Mouse (Mus musculus) urinary bladder, adult 2 months (tissue): ENCODE results near the gene Carmil2. TPM values are rescaled to one million over a fixed set of nuclear protein-coding genes. Genes with fewer than 3 reads are reported as not detected.

ENCODE experiments used
- DNase-seq: peaks from one replicate; pipeline ENCODE4 v3.0.0; 2022; ENCODE audit warnings: low spot score
- polyA plus RNA-seq: library from polyadenylated mRNA; depleted of rRNA; stranded (reverse); fragments of >200 nt; gene quantifications from 2 replicates; pipeline ENCODE4 v1.2.3, GENCODE M21; 2012

The Carmil2 gene
- polyA plus RNA-seq, 1 experiment = 0.61 TPM

- no peak for DNase-seq
Observed at GRCm38 (mm10) chr8:105695080-105695780, 9.2 kb downstream of the Carmil2 start.

GRCm38 (mm10) chr8:105697196-105697780 is 11.2 kb downstream of the Carmil2 start:
- no peak for DNase-seq

- DNase-seq = no peak
Observed at GRCm38 (mm10) chr8:105698734-105699133, 12.7 kb downstream of the Carmil2 start.

- DNase-seq = no peak
Observed at GRCm38 (mm10) chr8:105699488-105700215, 13.6 kb downstream of the Carmil2 start.

- DNase-seq = peak; percentile 46
Observed at GRCm38 (mm10) chr8:105700566-105700965, 14.5 kb downstream of the Carmil2 start.

GRCm38 (mm10) chr8:105700966-105701824 is 15.1 kb downstream of the Carmil2 start, which contains the start of the genes Acd and Pard6a:
TSS of gene Acd (minus strand) at chr8:105701102.
TSS of gene Pard6a (plus strand) at chr8:105701148.
- peak; percentile 95 for DNase-seq

GRCm38 (mm10) chr8:105702001-105702401 is 15.9 kb downstream of the Carmil2 start:
- DNase-seq = no peak

- no peak for DNase-seq
Observed at GRCm38 (mm10) chr8:105702731-105703415, 16.8 kb downstream of the Carmil2 start.

GRCm38 (mm10) chr8:105704146-105704812 is 18.2 kb downstream of the Carmil2 start:
- no peak for DNase-seq

GRCm38 (mm10) chr8:105704955-105705354 is 18.9 kb downstream of the Carmil2 start:
- DNase-seq = no peak

GRCm38 (mm10) chr8:105706426-105706825 is 20.4 kb downstream of the Carmil2 start:
- DNase-seq = no peak

GRCm38 (mm10) chr8:105707498-105708403 is 21.7 kb downstream of the Carmil2 start, which contains the start of the genes 4933405L10Rik and Enkd1:
TSS of gene 4933405L10Rik (plus strand) at chr8:105707655.
TSS of gene Enkd1 (minus strand) at chr8:105708210.
- DNase-seq = no peak

- no peak for DNase-seq
Observed at GRCm38 (mm10) chr8:105708675-105709074, 22.6 kb downstream of the Carmil2 start.

GRCm38 (mm10) chr8:105709317-105709716 is 23.2 kb downstream of the Carmil2 start:
- DNase-seq = no peak

- DNase-seq = no peak
Observed at GRCm38 (mm10) chr8:105712286-105712685, 26.2 kb downstream of the Carmil2 start.

GRCm38 (mm10) chr8:105714139-105714538 is 28.1 kb downstream of the Carmil2 start:
- peak; percentile 73 for DNase-seq

- no peak for DNase-seq
Observed at GRCm38 (mm10) chr8:105715042-105715441, 29.0 kb downstream of the Carmil2 start.

- no peak for DNase-seq
Observed at GRCm38 (mm10) chr8:105716302-105716945, 30.4 kb downstream of the Carmil2 start.

- no peak for DNase-seq
Observed at GRCm38 (mm10) chr8:105719637-105720036, 33.6 kb downstream of the Carmil2 start.
